Mouse (Mus musculus) forelimb bud, embryonic 11.5 days (tissue): ENCODE measurements around the gene Ism2.
A peak's percentile ranks its signal among the peaks of the same experiment; 100 is the strongest.
"Not testable (repeated sequence)": the region's sequence is repeated elsewhere in the genome, so short reads cannot be mapped to it uniquely, and the experiment has no call there.

Experiments used
- DNase-seq: peaks from one replicate; pipeline ENCODE4 v3.0.0-alpha.2; 2012; ENCODE audit warnings: low read depth, low spot score

Gene Ism2

GRCm38 (mm10) chr12:87289100-87289499 lies 10.4 kb downstream of the Ism2 start:
- no peak for DNase-seq

- DNase-seq, result no peak
Measured at GRCm38 (mm10) chr12:87284726-87285125, 14.8 kb downstream of the Ism2 start.

GRCm38 (mm10) chr12:87284268-87284667 lies 15.2 kb downstream of the Ism2 start:
- no peak for DNase-seq

GRCm38 (mm10) chr12:87283706-87284105 lies 15.8 kb downstream of the Ism2 start:
- DNase-seq, result no peak

GRCm38 (mm10) chr12:87282743-87283142 lies 16.8 kb downstream of the Ism2 start:
- DNase-seq, result no peak

GRCm38 (mm10) chr12:87281766-87282165 lies 17.7 kb downstream of the Ism2 start:
- DNase-seq, result no peak

- no peak for DNase-seq
Measured at GRCm38 (mm10) chr12:87279879-87280278, 19.6 kb downstream of the Ism2 start.

GRCm38 (mm10) chr12:87279350-87279749 lies 20.2 kb downstream of the Ism2 start:
- DNase-seq, result no peak

- DNase-seq, result no peak
Measured at GRCm38 (mm10) chr12:87278118-87278730, 21.3 kb downstream of the Ism2 start.

- DNase-seq, result not testable (repeated sequence)
Measured at GRCm38 (mm10) chr12:87277251-87277650, 22.3 kb downstream of the Ism2 start.

GRCm38 (mm10) chr12:87274853-87275831 lies 24.4 kb downstream of the Ism2 start:
- no peak for DNase-seq

- peak; percentile 48 for DNase-seq
Measured at GRCm38 (mm10) chr12:87267682-87268081, 31.8 kb downstream of the Ism2 start.

GRCm38 (mm10) chr12:87266827-87267603 lies 32.5 kb downstream of the Ism2 start:
- peak; percentile 38 for DNase-seq

GRCm38 (mm10) chr12:87266108-87266826 lies 33.2 kb downstream of the Ism2 start, which contains the start of the genes Vipas39 and Ahsa1:
Gene Vipas39, minus strand, starts transcription at chr12:87266256.
Gene Ahsa1, plus strand, starts transcription at chr12:87266479.
- peak; percentile 96 for DNase-seq

- DNase-seq, result no peak
Measured at GRCm38 (mm10) chr12:87265444-87265843, 34.1 kb downstream of the Ism2 start.

GRCm38 (mm10) chr12:87260562-87260961 lies 38.9 kb downstream of the Ism2 start:
- no peak for DNase-seq

- DNase-seq, result no peak
Measured at GRCm38 (mm10) chr12:87256629-87257028, 42.9 kb downstream of the Ism2 start.

GRCm38 (mm10) chr12:87253878-87254277 lies 45.6 kb downstream of the Ism2 start:
- no peak for DNase-seq

GRCm38 (mm10) chr12:87250161-87250560 lies 49.3 kb downstream of the Ism2 start:
- DNase-seq, result no peak

- DNase-seq, result no peak
Measured at GRCm38 (mm10) chr12:87238632-87239031, 60.9 kb downstream of the Ism2 start, which contains the start of gene Noxred1. Gene Noxred1, minus strand, starts transcription at chr12:87238732.

GRCm38 (mm10) chr12:87236882-87237483 lies 62.5 kb downstream of the Ism2 start:
- DNase-seq, result no peak
